Mouse (Mus musculus): ENCODE measurements at regions not wholly inside any gene's neighbourhood (a gene's known extent, or its start where the extent isn't known, plus 50 kb on each side); places are given as distances from the start of the nearest gene placed in this dataset.
A peak's percentile ranks its signal among the peaks of the same experiment; 100 is the strongest.

DNA sequence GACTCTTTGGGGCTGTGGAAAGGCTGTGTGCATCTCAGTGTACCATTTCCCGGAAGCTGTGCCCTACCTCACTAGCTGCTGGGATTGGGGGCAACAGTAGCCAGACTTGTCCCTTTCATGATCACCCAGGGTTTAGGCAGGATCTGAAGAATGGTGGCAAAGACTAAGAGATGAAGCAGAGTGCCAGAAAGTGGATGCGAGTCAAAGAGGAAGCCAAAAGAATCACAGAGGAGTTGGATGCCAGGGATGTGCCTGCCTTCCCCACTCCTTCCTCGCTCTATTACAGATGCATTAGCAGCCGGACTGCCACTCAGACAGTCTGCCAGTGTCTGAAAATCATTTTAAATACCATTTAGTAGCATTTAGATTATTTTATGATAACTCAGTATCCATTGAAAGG, 271.5 kb upstream of the Slc24a2 start:
- no peak for TF ChIP-seq CTCF (IDR thresholded peaks at IDR 0.05)
- intact Hi-C loops (cut with DNase I): no loop called here
- no peak for DNase-seq (ENCODE audit: extremely low spot score in 1 of 2, low spot score in 2 of 2)
- no peak overlapping the region for H3K4me3 ChIP-seq
- H3K27ac ChIP-seq: no peak overlapping the region

GRCm38 (mm10) chr4:87500441-87500840, 270.2 kb upstream of the Slc24a2 start:
- intact Hi-C loops (cut with DNase I): no loop called here

GRCm38 (mm10) chr4:87487798-87488197, 257.5 kb upstream of the Slc24a2 start:
- Histone ChIP-seq H3K27ac (no peak overlapping the region), H3K4me3 (no peak overlapping the region)
- TF ChIP-seq CTCF (IDR thresholded peaks at IDR 0.05): no peak
- intact Hi-C loops (cut with DNase I): no loop called here
- DNase-seq (ENCODE audit: extremely low spot score in 1 of 2, low spot score in 2 of 2): no peak

More at GRCm38 (mm10) chr4:87500441-87500840, 270.2 kb upstream of the Slc24a2 start:
- TF ChIP-seq CTCF (IDR thresholded peaks at IDR 0.05): no peak
- no peak for DNase-seq (ENCODE audit: extremely low spot score in 1 of 2, low spot score in 2 of 2)
- H3K27ac ChIP-seq: no peak overlapping the region
- H3K4me3 ChIP-seq: no peak overlapping the region

- intact Hi-C loops (cut with DNase I): no loop called here
- Histone ChIP-seq H3K27ac (no peak overlapping the region), H3K4me3 (no peak overlapping the region)
- TF ChIP-seq CTCF (IDR thresholded peaks at IDR 0.05): no peak
- no peak for DNase-seq (ENCODE audit: extremely low spot score in 1 of 2, low spot score in 2 of 2)
Observed at GRCm38 (mm10) chr4:87475537-87475936, 245.3 kb upstream of the Slc24a2 start.

GRCm38 (mm10) chr4:87473331-87474039, 243.2 kb upstream of the Slc24a2 start:
- intact Hi-C loops (cut with DNase I): loop anchor here (5.0 kb wide), 1 partner anchor 71 kb away; no protein-coding TSS in a partner anchor
- TF ChIP-seq CTCF (IDR thresholded peaks at IDR 0.05): no peak; the same call in 1 of the 2 replicates
- Histone ChIP-seq H3K27ac (peak overlapping the region; percentile 47; the same call in 1 of the 2 replicates), H3K4me3 (no peak overlapping the region)
- DNase-seq (ENCODE audit: extremely low spot score in 1 of 2, low spot score in 2 of 2): peak in 1 of 2 experiments; percentile 22

GRCm38 (mm10) chr4:87472787-87473186, 242.5 kb upstream of the Slc24a2 start:
- no peak; the same call in 1 of the 2 replicates for TF ChIP-seq CTCF (IDR thresholded peaks at IDR 0.05)
- intact Hi-C loops (cut with DNase I): loop anchor here (5.0 kb wide), 1 partner anchor 70 kb away; no protein-coding TSS in a partner anchor
- Histone ChIP-seq H3K27ac (peak overlapping the region; percentile 47; the same call in 1 of the 2 replicates), H3K4me3 (no peak overlapping the region)
- DNase-seq (ENCODE audit: extremely low spot score in 1 of 2, low spot score in 2 of 2): no peak

GRCm38 (mm10) chr4:87471385-87471784, 241.1 kb upstream of the Slc24a2 start:
- TF ChIP-seq CTCF (IDR thresholded peaks at IDR 0.05): no peak
- Histone ChIP-seq H3K27ac (no peak overlapping the region; the same call in 1 of the 2 replicates), H3K4me3 (no peak overlapping the region)
- intact Hi-C loops (cut with DNase I): loop anchor here (5.0 kb wide), 1 partner anchor 69 kb away; no protein-coding TSS in a partner anchor
- no peak for DNase-seq (ENCODE audit: extremely low spot score in 1 of 2, low spot score in 2 of 2)

DNA sequence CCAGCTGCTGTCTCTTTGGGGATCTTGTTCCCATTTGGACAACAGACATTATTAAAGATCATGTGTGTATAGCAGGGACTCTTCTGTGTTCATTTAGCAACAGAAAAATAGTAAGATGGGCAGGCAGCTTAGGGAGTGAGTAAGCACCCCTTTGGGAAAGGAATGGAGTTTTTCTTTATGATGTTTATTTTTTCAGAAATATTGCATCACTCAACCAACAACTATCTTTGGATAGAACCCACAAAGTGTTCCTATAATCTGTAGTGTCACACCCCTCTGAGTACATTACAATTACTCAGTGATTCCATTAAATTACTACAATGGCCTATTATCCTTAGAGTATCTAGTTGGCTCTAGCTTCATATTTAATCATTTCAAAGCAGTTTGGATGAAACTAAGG, 237.3 kb upstream of the Slc24a2 start:
- intact Hi-C loops (cut with DNase I): no loop called here
- no peak overlapping the region for H3K4me3 ChIP-seq
- TF ChIP-seq CTCF (IDR thresholded peaks at IDR 0.05): no peak
- H3K27ac ChIP-seq: no peak overlapping the region
- DNase-seq (ENCODE audit: extremely low spot score in 1 of 2, low spot score in 2 of 2): no peak

DNA sequence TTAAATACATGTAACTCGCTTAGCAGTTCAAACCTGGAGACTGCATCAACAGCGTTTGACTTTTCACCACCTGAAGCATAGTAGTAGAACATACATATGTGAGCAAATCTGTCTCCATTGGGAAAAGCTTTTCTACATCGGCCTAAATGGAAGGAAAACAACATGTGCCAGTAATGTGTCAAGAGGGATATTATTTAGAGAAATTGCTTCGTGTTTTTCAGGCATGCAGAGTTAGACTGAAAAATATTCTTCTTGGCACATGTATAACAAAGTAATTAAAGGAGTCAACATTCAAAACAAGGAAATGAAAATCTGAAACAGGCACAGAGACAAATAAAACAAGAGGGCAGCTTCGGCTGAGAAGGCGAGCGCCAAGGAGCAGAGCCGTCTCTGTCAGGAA, 236.7 kb upstream of the Slc24a2 start:
- DNase-seq (ENCODE audit: extremely low spot score in 1 of 2, low spot score in 2 of 2): no peak
- no peak overlapping the region for H3K4me3 ChIP-seq
- intact Hi-C loops (cut with DNase I): no loop called here
- TF ChIP-seq CTCF (IDR thresholded peaks at IDR 0.05): no peak
- no peak overlapping the region for H3K27ac ChIP-seq

DNA sequence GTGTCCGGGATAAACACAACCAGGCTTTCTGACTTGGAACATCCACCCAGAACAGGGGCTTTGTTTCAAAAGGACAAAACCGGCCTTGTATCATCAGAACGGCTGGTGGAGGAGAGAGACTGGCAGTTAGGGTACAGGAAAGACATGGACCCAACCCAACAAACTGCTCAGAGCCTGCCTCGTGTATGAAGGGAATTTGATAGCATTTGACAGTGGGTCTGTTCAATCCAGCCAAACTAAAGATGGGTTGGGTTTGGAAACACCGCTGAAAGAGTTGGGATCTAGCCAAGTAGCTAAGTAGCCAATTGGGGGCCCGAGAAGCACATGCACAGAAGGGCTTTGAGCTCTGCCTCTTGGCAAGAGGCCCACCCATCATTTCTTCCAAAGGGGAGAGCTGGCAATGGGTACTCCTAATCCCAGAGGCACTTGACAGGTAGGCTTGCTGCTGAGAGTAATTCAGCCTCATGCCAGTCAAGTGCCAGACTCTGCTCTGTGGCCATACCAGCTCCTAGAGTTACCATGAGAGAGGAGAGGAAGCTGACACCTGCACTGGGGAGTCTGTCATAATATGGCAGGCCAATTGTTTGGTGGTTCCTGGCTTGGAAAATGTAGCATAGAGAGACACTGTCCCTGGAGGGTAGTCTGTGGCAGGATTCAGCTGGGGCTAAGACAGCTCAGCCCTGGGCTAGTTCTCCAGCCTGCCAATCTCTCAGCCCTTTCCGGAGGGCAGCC, 231.1 kb upstream of the Slc24a2 start:
- TF ChIP-seq CTCF (IDR thresholded peaks at IDR 0.05): no peak
- no peak overlapping the region for H3K4me3 ChIP-seq
- H3K27ac ChIP-seq: no peak overlapping the region
- DNase-seq (ENCODE audit: extremely low spot score in 1 of 2, low spot score in 2 of 2): no peak
- intact Hi-C loops (cut with DNase I): no loop called here

- no peak for TF ChIP-seq CTCF (IDR thresholded peaks at IDR 0.05)
- no peak for DNase-seq (ENCODE audit: extremely low spot score in 1 of 2, low spot score in 2 of 2)
- Histone ChIP-seq H3K27ac (no peak overlapping the region), H3K4me3 (no peak overlapping the region)
- intact Hi-C loops (cut with DNase I): no loop called here
Observed at GRCm38 (mm10) chr4:87455863-87456578, 225.7 kb upstream of the Slc24a2 start.

DNA sequence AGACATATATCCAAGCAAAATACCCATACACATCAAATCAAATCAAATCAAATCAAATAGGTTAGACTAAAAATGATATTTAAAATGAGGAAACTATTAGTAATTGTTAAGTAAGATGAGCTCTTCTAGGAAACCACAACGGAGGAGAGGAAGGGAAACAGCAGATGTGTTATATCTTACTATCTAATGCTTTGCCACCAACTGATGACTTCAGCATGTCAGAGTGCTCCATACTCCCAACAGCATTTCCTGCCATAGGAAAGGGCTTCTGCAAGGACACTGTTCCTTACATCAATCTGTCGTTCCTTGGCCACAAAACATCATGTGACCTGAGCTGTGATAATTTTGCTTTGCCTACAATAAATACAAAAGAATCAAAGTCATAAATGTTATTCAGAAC, 221.8 kb upstream of the Slc24a2 start:
- TF ChIP-seq CTCF (IDR thresholded peaks at IDR 0.05): no peak
- no peak for DNase-seq (ENCODE audit: extremely low spot score in 1 of 2, low spot score in 2 of 2)
- intact Hi-C loops (cut with DNase I): no loop called here
- no peak overlapping the region for H3K27ac ChIP-seq
- H3K4me3 ChIP-seq: no peak overlapping the region
